Mouse (Mus musculus) hindbrain, embryonic 15.5 days (tissue): ENCODE data around the gene Gtf2h5. TPM values are rescaled to one million over a fixed set of nuclear protein-coding genes. Genes with fewer than 3 reads are reported as not detected.

Experiments
- ATAC-seq: fragments of 200-750 bp; cut with Nextera tagmentation; 2 replicates; pipeline ENCODE4 v1.8.0; 2017; ENCODE audit warnings: low read depth, moderate number of reproducible peaks, moderate TSS enrichment; ENCODE audit not compliant: low FRiP score
- H3K27ac ChIP-seq: fragments of 300-500 bp; sonication (generic); replicated peaks from 2 replicates; pipeline ENCODE4 v1.5.1; 2015; ENCODE audit warnings: mild to moderate bottlenecking, inconsistent platforms
- H3K27me3 ChIP-seq: fragments of 300-500 bp; sonication (generic); 2 replicates; pipeline ENCODE4 v1.6.1; 2015; ENCODE audit warnings: control low read depth, inconsistent platforms
- H3K36me3 ChIP-seq: fragments of 300-500 bp; sonication (generic); 2 replicates; pipeline ENCODE4 v1.6.1; 2015; ENCODE audit warnings: control low read depth, inconsistent platforms
- H3K4me1 ChIP-seq: fragments of 300-500 bp; sonication (generic); replicated peaks from 2 replicates; pipeline ENCODE4 v1.6.1; 2015; ENCODE audit warnings: control low read depth, inconsistent platforms
- H3K4me2 ChIP-seq: fragments of 300-500 bp; sonication (generic); 2 replicates; pipeline ENCODE4 v1.6.1; 2015; ENCODE audit warnings: moderate library complexity, mild to moderate bottlenecking, inconsistent platforms
- H3K4me3 ChIP-seq: fragments of 300-500 bp; sonication (generic); 2 replicates; pipeline ENCODE4 v1.5.1; 2015; ENCODE audit warnings: mild to moderate bottlenecking, inconsistent platforms
- H3K9ac ChIP-seq: fragments of 300-500 bp; sonication (generic); 2 replicates; pipeline ENCODE4 v1.6.1; 2015; ENCODE audit warnings: inconsistent platforms
- H3K9me3 ChIP-seq: fragments of 300-500 bp; sonication (generic); 2 replicates; pipeline ENCODE4 v1.6.1; 2016; ENCODE audit warnings: control low read depth, inconsistent platforms
- WGBS: fragments of 180-500 bp; shearing (Covaris S2); methylation state at CpG from one replicate; pipeline ENCODE4 v1.1.7; 2015; 5-methylcytosine and 5-hydroxymethylcytosine counted together
- microRNA-seq: library from miRNA; unstranded; fragments of <30 nt; microRNA quantifications from one replicate; pipeline ENCODE4, GENCODE M21; 2016
- polyA plus RNA-seq: library from polyadenylated mRNA; unstranded; fragments of >200 nt; fragmentation: Nextera tagmentation; extraction: Ambion mirVana; gene quantifications from 2 replicates; pipeline ENCODE4 v1.2.1, GENCODE M21; 2015

Gtf2h5 gene
- polyA plus RNA-seq, 1 experiment from 2014 or later: 199 TPM

DNA sequence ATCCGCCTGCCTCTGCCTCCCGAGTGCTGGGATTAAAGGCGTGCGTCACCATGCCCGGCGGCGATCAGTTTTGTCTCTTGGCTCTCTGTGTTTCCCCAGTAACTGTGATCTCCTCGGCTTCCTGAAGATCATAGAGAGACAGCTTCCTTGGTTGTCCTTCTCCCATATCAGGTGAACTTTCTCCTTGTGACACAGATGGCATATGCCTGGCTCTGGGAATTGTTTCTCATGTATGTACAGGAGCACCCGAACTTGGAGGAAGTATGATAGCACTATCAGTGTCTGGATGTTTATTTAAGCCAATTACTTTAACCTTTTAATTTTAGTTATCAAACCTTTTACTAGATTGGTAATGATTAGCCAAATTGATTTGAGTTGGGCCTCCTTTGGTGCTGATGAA, 35.5 kb downstream of the Gtf2h5 start:
- peaks cover 8% of the 10 kb centered on the region; the same call in 1 of the 2 replicates for H3K36me3 ChIP-seq
- peaks cover 30% of the 10 kb centered on the region for H3K4me1 ChIP-seq
- no peaks in the 10 kb centered on the region for H3K9me3 ChIP-seq
- no peak overlapping the region for H3K4me3 ChIP-seq
- 98% methylated on average over 9 of the region's 9 CpGs for WGBS
- no peak overlapping the region for H3K4me2 ChIP-seq
- H3K27ac ChIP-seq: no peak overlapping the region
- H3K9ac ChIP-seq: no peak overlapping the region
- no peak for ATAC-seq
- H3K27me3 ChIP-seq: no peaks in the 10 kb centered on the region

DNA sequence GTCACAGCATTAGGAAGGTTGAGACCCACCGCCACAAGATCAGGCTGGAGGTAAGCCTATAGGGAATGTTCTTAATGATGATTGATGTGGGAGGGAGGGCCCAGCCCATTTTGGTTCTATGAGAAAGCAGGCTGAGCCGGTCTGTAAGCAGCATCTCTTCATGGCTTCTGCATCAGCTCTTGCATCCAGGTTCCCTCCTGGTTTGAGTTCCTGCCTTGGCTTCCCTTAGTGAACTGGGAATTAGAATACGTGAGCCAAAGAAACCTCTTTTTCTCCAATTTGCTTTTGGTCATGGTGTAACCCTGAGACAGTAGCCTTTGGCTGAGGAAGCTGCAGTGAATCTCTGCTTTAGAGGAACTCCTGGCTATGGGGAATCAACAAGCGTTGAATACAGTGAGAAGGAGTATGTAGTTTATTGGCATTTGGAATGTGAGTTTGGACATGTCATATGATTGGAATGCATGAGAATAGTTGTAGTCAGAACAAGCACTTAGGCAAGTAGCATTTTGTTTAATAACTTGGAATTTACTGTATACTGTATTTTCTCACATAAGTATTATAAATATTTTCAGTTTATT, 37.7 kb downstream of the Gtf2h5 start:
- Histone ChIP-seq H3K27me3 (no peaks in the 10 kb centered on the region), H3K36me3 (peaks cover 12% of the 10 kb centered on the region), H3K4me3 (no peak overlapping the region), H3K4me1 (peaks cover 17% of the 10 kb centered on the region), H3K9me3 (no peaks in the 10 kb centered on the region), H3K27ac (no peak overlapping the region), H3K9ac (no peak overlapping the region), H3K4me2 (no peak overlapping the region)
- 57% methylated on average over 4 of the region's 4 CpGs for WGBS
- no peak for ATAC-seq

DNA sequence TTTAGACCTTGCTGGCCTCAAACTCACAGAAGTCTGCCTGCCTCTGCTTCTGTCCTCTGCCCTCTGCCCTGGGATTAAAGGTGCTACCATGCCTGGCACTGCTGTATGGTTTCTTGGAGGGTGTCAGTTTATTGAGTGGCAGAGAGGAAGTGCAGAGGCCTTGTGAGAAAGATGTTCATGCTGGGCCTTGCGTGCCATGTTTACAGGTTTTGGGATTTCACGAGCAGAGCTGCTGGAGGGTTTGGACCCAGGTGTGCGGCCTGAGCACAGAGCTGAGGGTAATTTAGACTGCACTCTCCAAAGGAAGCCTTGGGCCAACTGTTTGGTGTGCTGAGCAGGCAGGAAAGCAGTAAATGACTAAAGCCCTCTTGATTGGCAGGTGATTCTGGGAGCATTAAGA, 38.3 kb downstream of the Gtf2h5 start:
- ATAC-seq: no peak
- peaks cover 19% of the 10 kb centered on the region for H3K36me3 ChIP-seq
- H3K4me3 ChIP-seq: no peak overlapping the region
- no peak overlapping the region for H3K4me2 ChIP-seq
- peaks cover 17% of the 10 kb centered on the region for H3K4me1 ChIP-seq
- H3K27ac ChIP-seq: no peak overlapping the region
- H3K9ac ChIP-seq: no peak overlapping the region
- no peaks in the 10 kb centered on the region for H3K9me3 ChIP-seq
- 85% methylated on average over 3 of the region's 3 CpGs for WGBS
- no peaks in the 10 kb centered on the region for H3K27me3 ChIP-seq

DNA sequence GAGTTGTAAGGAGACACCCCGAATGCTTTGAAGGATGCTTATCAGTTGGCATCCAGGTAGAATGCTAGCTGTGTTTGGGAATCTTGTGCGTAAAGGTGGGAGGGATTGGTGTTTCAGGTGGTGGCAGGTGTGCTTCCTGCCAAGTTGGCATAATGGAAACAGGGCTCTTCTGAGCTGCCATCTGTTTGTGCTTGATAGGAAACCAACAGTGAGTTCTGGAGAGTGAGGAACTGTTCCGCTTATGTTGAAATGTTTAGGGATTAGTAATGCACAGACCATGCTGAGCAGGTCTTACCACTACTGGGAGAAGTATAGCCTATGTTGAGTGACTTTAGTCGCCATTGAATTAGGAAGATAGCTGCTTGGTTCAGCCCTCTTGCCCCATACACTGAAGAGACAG, 39.3 kb downstream of the Gtf2h5 start:
- Histone ChIP-seq H3K27me3 (no peaks in the 10 kb centered on the region), H3K36me3 (peaks cover 19% of the 10 kb centered on the region), H3K9me3 (no peaks in the 10 kb centered on the region), H3K4me1 (peaks cover 17% of the 10 kb centered on the region), H3K4me3 (no peak overlapping the region), H3K9ac (no peak overlapping the region), H3K4me2 (no peak overlapping the region), H3K27ac (no peak overlapping the region)
- WGBS: 83% methylated on average over 4 of the region's 4 CpGs
- ATAC-seq: no peak

DNA sequence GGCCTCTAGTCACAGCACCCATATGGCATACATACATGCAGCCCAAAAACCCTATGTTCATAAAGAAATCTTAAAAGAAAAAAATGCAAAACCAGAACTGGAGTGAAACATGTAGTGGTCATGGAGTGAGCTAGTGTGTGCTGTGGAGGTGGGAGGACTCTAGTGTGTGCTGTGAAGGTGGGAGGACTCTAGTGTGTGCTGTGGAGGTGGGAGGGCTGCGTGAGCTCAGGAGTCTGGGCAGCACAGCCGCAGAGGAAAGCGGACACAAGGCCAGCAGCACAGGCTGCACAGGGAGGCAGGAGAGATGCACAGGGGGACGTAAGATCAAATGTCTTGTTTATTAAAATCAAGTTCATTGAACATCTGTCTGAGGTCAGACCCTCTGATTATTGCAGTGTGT, 44.2 kb downstream of the Gtf2h5 start:
- no peak for ATAC-seq
- no peak overlapping the region for H3K4me3 ChIP-seq
- no peaks in the 10 kb centered on the region for H3K27me3 ChIP-seq

DNA sequence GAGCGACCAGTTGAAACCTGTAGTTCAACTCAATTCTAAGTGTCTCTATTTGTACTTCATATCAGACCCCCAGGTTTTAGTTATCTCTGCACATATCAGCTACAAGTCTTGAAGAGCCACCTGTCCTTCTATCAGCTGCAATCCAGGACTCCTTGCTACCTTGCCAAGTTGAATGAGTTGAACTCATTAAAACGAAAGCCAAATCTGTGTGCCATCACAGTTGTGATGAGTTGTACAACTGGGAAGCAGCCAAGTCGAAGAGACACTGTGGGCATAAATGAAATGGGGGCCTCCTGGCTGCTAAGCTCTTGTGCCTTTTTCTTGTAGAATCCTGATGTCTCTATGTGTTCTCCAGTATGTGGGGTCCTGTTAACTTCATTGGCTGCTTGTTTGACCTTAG, 45.9 kb downstream of the Gtf2h5 start:
- no peak for ATAC-seq
- 91% methylated on average over 3 of the region's 3 CpGs for WGBS

More for the DNA sequence above, 44.2 kb downstream of the Gtf2h5 start:
- no peak overlapping the region for H3K9ac ChIP-seq
- H3K4me1 ChIP-seq: peaks cover 7% of the 10 kb centered on the region; the same call in 1 of the 2 replicates
- no peak overlapping the region for H3K27ac ChIP-seq
- no peak overlapping the region for H3K4me2 ChIP-seq
- 90% methylated on average over 4 of the region's 4 CpGs for WGBS
- H3K36me3 ChIP-seq: peaks cover 15% of the 10 kb centered on the region
- no peaks in the 10 kb centered on the region for H3K9me3 ChIP-seq

DNA sequence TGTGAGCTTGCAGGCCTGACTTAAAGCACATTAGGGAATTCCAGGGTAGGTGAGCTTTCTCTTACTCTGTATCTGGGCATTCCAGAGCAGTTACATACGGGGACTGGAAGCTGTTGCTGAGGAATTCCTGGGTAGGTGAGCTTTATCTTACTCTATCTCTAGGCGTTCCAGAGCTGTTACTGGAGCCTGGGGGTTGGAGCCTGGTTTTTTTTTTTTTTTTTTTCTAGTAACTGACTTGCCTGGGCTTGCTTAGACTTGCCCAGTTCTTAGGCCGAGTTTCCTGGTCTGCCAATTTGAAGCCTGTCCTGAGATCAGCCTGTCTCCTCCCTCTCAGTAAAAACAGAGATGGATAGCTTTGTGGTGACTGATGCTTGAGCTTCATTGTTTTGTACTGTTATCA, 48.5 kb downstream of the Gtf2h5 start:
- H3K9ac ChIP-seq: no peak overlapping the region
- no peak overlapping the region for H3K27ac ChIP-seq
- no peak overlapping the region for H3K4me2 ChIP-seq
- no peak overlapping the region for H3K4me3 ChIP-seq
- H3K36me3 ChIP-seq: peaks cover 4% of the 10 kb centered on the region
- no peak for ATAC-seq
- no peaks in the 10 kb centered on the region for H3K9me3 ChIP-seq
- 0 out of 2 replicates have a peak, but pooled peaks cover 7% of the 10 kb centered on the region for H3K4me1 ChIP-seq
- H3K27me3 ChIP-seq: no peaks in the 10 kb centered on the region
- 68% methylated on average over 3 of the region's 3 CpGs for WGBS

More for the DNA sequence above, 45.9 kb downstream of the Gtf2h5 start:
- H3K9ac ChIP-seq: no peak overlapping the region
- H3K4me1 ChIP-seq: 0 out of 2 replicates have a peak, but pooled peaks cover 7% of the 10 kb centered on the region
- H3K36me3 ChIP-seq: peaks cover 15% of the 10 kb centered on the region
- H3K4me2 ChIP-seq: no peak overlapping the region
- H3K27ac ChIP-seq: no peak overlapping the region
- H3K27me3 ChIP-seq: no peaks in the 10 kb centered on the region
- H3K4me3 ChIP-seq: no peak overlapping the region
- no peaks in the 10 kb centered on the region for H3K9me3 ChIP-seq

DNA sequence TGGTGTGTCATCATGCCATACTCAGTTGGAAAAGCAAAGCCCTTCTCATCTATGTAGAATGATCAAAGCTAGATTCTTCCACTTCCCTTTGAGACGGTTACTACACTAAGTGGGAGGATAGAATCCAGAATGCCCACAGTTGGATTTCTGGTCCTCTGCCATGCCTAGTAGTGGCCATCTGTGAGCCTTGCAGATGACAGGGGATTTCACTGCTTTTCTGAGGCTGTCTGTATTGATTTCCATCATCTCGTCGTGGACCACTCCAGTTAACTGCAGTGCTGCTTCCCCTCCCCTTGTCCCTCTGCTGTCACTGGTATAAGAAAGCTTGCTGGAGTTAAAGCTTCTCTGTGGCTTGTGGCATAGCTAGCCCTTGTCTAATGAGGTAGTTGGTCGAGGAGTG, 49.8 kb downstream of the Gtf2h5 start:
- Histone ChIP-seq H3K9ac (no peak overlapping the region), H3K4me2 (no peak overlapping the region), H3K4me1 (0 out of 2 replicates have a peak, but pooled peaks cover 7% of the 10 kb centered on the region), H3K9me3 (no peaks in the 10 kb centered on the region), H3K4me3 (no peak overlapping the region), H3K27ac (0 out of 2 replicates have a peak overlapping the region, but pooled peaks have one; percentile 34), H3K27me3 (no peaks in the 10 kb centered on the region), H3K36me3 (peaks cover 8% of the 10 kb centered on the region)
- whole genome bisulfite sequencing: 60% methylated on average over 4 of the region's 4 CpGs
- ATAC-seq: no peak

DNA sequence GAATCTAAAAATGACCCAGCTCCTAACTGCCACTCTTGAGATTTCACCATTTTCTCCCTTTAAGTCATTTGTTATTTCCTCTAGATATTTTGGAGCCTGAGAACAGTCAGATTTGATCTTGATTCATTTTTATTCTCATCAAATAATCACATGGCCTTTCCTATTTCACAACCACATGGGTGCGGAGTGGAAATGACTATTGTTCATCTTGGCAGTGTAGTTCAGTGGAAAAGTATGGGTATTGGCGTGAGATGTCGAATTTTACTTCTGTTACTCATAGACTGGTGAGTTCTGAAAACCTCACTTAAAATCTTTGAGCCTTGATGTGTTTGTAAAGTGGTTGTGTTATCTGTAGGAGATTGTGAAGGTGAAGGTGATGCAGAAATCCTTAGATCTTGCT, 51.5 kb downstream of the Gtf2h5 start:
- H3K36me3 ChIP-seq: 0 out of 2 replicates have a peak, but pooled peaks cover 5% of the 10 kb centered on the region
- no peak for ATAC-seq
- no peaks in the 10 kb centered on the region for H3K27me3 ChIP-seq
- H3K9ac ChIP-seq: no peak overlapping the region
- WGBS: 95% methylated on average over 3 of the region's 3 CpGs
- no peak overlapping the region for H3K27ac ChIP-seq
- H3K4me2 ChIP-seq: no peak overlapping the region
- no peaks in the 10 kb centered on the region for H3K9me3 ChIP-seq
- H3K4me1 ChIP-seq: 0 out of 2 replicates have a peak, but pooled peaks cover 7% of the 10 kb centered on the region
- no peak overlapping the region for H3K4me3 ChIP-seq

Small RNA genes within 50 kb of the gene (microRNA-seq; reads per million reads assigned to microRNA genes)
- gene Gm22774: not detected

Other genes starting within 250 kb of the Gtf2h5 start
- 8.1 and 8.4 TPM in 2 replicates for gene Snx9, start 238.5 kb upstream of the Gtf2h5 start, polyA plus RNA-seq
- gene Synj2, start 138.5 kb upstream of the Gtf2h5 start, polyA plus RNA-seq: 1.5 and 1.7 TPM in 2 replicates
- 11.9 and 12.7 TPM in 2 replicates for gene Serac1, start within 50 bp of the Gtf2h5 start, polyA plus RNA-seq
- gene Tulp4, start 26.7 kb downstream of the Gtf2h5 start, polyA plus RNA-seq: 120 and 134 TPM in 2 replicates
- 53.2 and 58.4 TPM in 2 replicates for gene Tmem181a, start 177.1 kb downstream of the Gtf2h5 start, polyA plus RNA-seq
- 50.2 and 52.7 TPM in 2 replicates for gene Dynlt1a, start 237.7 kb downstream of the Gtf2h5 start, polyA plus RNA-seq